11 mouse cellular contexts compared by ENCODE assay signal in genomic region chr2:135773194-135773972, GRCm38 (mm10).
DNase-seq lines count a peak whose midpoint lies in the region; ATAC-seq and TF ChIP-seq lines count a peak whose summit lies in the region.
"Had no signal": no experiment of that assay in that cellular context is flagged by ENCODE, and none has a peak within 500 bp of the region (broad histone marks: within the 10 kb centered on the region; RNA-seq: fewer than 3 reads in every experiment).

No protein-coding gene starts in this region.

- no peak overlapping the region for H3K4me3 ChIP-seq in forebrain, embryonic 12.5 days (replicated peaks)
- H3K4me3 ChIP-seq in forebrain, embryonic 15.5 days = no peak overlapping the region
- no peak overlapping the region for H3K4me3 ChIP-seq in kidney, postnatal 0 days (replicated peaks; ENCODE audit: low read depth, low read length)
- H3K4me3 ChIP-seq in embryonic fibroblast, embryonic 13.5 days (ENCODE audit: insufficient read depth, low read length) = no peak overlapping the region
- no peak overlapping the region for H3K4me3 ChIP-seq in hindbrain, embryonic 13.5 days
- H3K4me3 ChIP-seq: forebrain, embryonic 13.5 days had no signal

- no peak overlapping the region for H3K27ac ChIP-seq in forebrain, embryonic 12.5 days
- H3K27ac ChIP-seq in forebrain, embryonic 15.5 days (replicated peaks) = no peak overlapping the region
- H3K27ac ChIP-seq in kidney, postnatal 0 days = no peak overlapping the region
- peak overlapping the region; percentile 35; the same call in 1 of the 2 replicates for H3K27ac ChIP-seq in embryonic fibroblast, embryonic 13.5 days (ENCODE audit: insufficient read depth, low read length)
- H3K27ac ChIP-seq in hindbrain, embryonic 13.5 days = no peak overlapping the region
- H3K27ac ChIP-seq: forebrain, embryonic 13.5 days; hindbrain, postnatal 0 days had no signal

- H3K4me1 ChIP-seq in forebrain, embryonic 12.5 days = peaks cover 5% of the 10 kb centered on the region; the same call in 1 of the 2 replicates
- no peaks in the 10 kb centered on the region for H3K4me1 ChIP-seq in forebrain, embryonic 15.5 days
- peaks cover 15% of the 10 kb centered on the region for H3K4me1 ChIP-seq in kidney, postnatal 0 days (replicated peaks; ENCODE audit: insufficient read depth, low read length)
- peaks cover 10% of the 10 kb centered on the region for H3K4me1 ChIP-seq in embryonic fibroblast, embryonic 13.5 days (ENCODE audit: control insufficient read depth, insufficient read depth, low read length)
- 0 out of 2 replicates have a peak, but pooled peaks cover 5% of the 10 kb centered on the region for H3K4me1 ChIP-seq in hindbrain, embryonic 13.5 days (replicated peaks)
- H3K4me1 ChIP-seq: forebrain, embryonic 13.5 days had no signal

- no peak overlapping the region for H3K4me2 ChIP-seq in forebrain, embryonic 12.5 days
- no peak overlapping the region for H3K4me2 ChIP-seq in forebrain, embryonic 15.5 days (replicated peaks)
- H3K4me2 ChIP-seq in kidney, postnatal 0 days (ENCODE audit: low read length) = no peak overlapping the region
- no peak overlapping the region for H3K4me2 ChIP-seq in hindbrain, embryonic 13.5 days
- H3K4me2 ChIP-seq: forebrain, embryonic 13.5 days had no signal

- H3K27me3 ChIP-seq in forebrain, embryonic 12.5 days = no peaks in the 10 kb centered on the region
- H3K27me3 ChIP-seq in forebrain, embryonic 15.5 days = no peaks in the 10 kb centered on the region
- no peaks in the 10 kb centered on the region for H3K27me3 ChIP-seq in kidney, postnatal 0 days (ENCODE audit: insufficient read depth, low read length)
- no peaks in the 10 kb centered on the region for H3K27me3 ChIP-seq in hindbrain, embryonic 13.5 days
- H3K27me3 ChIP-seq: forebrain, embryonic 13.5 days had no signal

- no peak for TF ChIP-seq CTCF in kidney, postnatal 0 days (IDR thresholded peaks at IDR 0.05; ENCODE audit: low read depth)
- TF ChIP-seq CTCF in embryonic fibroblast, embryonic 13.5 days (IDR thresholded peaks at IDR 0.05; ENCODE audit: borderline replicate concordance, insufficient read depth, low read length) = no peak

- 0 out of 2 replicates have a peak, but pooled peaks have one; percentile 41 for ATAC-seq in forebrain, embryonic 12.5 days (ENCODE audit: low FRiP score)
- no peak for ATAC-seq in forebrain, embryonic 15.5 days (replicated peaks)
- ATAC-seq in kidney, postnatal 0 days (replicated peaks; ENCODE audit: low FRiP score, low read depth) = 0 out of 2 replicates have a peak, but pooled peaks have one; percentile 25
- ATAC-seq in megakaryocyte progenitor cell, adult 5-6 weeks (replicated peaks; ENCODE audit: poor library complexity) = peak; percentile 71
- no peak for ATAC-seq in hindbrain, embryonic 13.5 days (ENCODE audit: low FRiP score)
- ATAC-seq: forebrain, embryonic 13.5 days; hindbrain, postnatal 0 days had no signal

- TF ChIP-seq POLR2A in embryonic fibroblast, embryonic 13.5 days (IDR thresholded peaks at IDR 0.05; ENCODE audit: low read depth, low read length) = no peak

- no peaks in the 10 kb centered on the region for H3K36me3 ChIP-seq in forebrain, embryonic 12.5 days (replicated peaks)
- no peaks in the 10 kb centered on the region for H3K36me3 ChIP-seq in forebrain, embryonic 15.5 days
- no peaks in the 10 kb centered on the region for H3K36me3 ChIP-seq in kidney, postnatal 0 days (ENCODE audit: insufficient read depth, low read length)
- H3K36me3 ChIP-seq in hindbrain, embryonic 13.5 days = no peaks in the 10 kb centered on the region

- H3K9me3 ChIP-seq in forebrain, embryonic 12.5 days = no peaks in the 10 kb centered on the region
- H3K9me3 ChIP-seq in forebrain, embryonic 15.5 days = no peaks in the 10 kb centered on the region
- H3K9me3 ChIP-seq in kidney, postnatal 0 days (replicated peaks; ENCODE audit: low read length) = no peaks in the 10 kb centered on the region
- H3K9me3 ChIP-seq in hindbrain, embryonic 13.5 days = no peaks in the 10 kb centered on the region
- H3K9me3 ChIP-seq: forebrain, embryonic 13.5 days had no signal

- 71% methylated on average over 10 of the region's 10 CpGs for WGBS in forebrain, embryonic 12.5 days
- 70% methylated on average over 10 of the region's 10 CpGs for WGBS in forebrain, embryonic 15.5 days
- WGBS in kidney, postnatal 0 days = 42% methylated on average over 10 of the region's 10 CpGs
- 73% methylated on average over 10 of the region's 10 CpGs for WGBS in hindbrain, embryonic 13.5 days

- DNase-seq in kidney, postnatal 0 days (ENCODE audit: low spot score) = peak; percentile 46
- no peak for DNase-seq in kidney, postnatal 14 days
- no peak for DNase-seq in spleen, adult 18-20 months
- DNase-seq: right cerebral cortex, postnatal 25 days had no signal

- no peak overlapping the region for H3K9ac ChIP-seq in forebrain, embryonic 12.5 days
- H3K9ac ChIP-seq in forebrain, embryonic 15.5 days (replicated peaks) = no peak overlapping the region
- no peak overlapping the region for H3K9ac ChIP-seq in kidney, postnatal 0 days (ENCODE audit: low read depth, low read length)
- no peak overlapping the region for H3K9ac ChIP-seq in hindbrain, embryonic 13.5 days
- H3K9ac ChIP-seq: forebrain, embryonic 13.5 days had no signal

Comparison
In these comparisons a context has a peak if more than half of its experiments do, and no peak if none do; other contexts are left out.
1. ATAC-seq: peak in forebrain, embryonic 12.5 days (single experiment), kidney, postnatal 0 days (single experiment) and megakaryocyte progenitor cell, adult 5-6 weeks (single experiment); none in forebrain, embryonic 15.5 days (single experiment) and hindbrain, embryonic 13.5 days (single experiment).